Mouse (Mus musculus): ENCODE data around the gene Asb14.
"Not testable (repeated sequence)": the region's sequence is repeated elsewhere in the genome, so short reads cannot be mapped to it uniquely, and the experiment has no call there.

The Asb14 gene

DNA sequence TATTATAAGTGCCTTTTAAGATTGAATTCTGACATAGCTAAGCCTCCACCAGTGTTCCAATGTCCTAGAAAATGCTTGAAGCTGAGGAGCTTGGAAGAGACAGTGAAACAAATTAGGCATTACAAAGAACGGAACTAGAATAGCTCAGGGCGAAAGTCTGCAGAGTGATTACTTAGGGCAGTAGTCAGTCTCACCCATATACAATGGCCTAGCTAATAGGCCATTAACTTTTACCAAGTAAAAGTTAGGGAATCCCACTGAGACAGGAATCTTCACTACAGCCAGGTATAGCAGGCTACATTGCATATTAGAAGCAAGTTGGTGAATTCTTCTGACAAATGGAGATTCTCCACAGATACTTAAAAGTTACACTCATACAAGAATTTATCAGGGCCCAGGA is 61.8 kb downstream of the Asb14 start:
- in situ Hi-C loops (cut with MboI, MseI) = not testable (repeated sequence)

DNA sequence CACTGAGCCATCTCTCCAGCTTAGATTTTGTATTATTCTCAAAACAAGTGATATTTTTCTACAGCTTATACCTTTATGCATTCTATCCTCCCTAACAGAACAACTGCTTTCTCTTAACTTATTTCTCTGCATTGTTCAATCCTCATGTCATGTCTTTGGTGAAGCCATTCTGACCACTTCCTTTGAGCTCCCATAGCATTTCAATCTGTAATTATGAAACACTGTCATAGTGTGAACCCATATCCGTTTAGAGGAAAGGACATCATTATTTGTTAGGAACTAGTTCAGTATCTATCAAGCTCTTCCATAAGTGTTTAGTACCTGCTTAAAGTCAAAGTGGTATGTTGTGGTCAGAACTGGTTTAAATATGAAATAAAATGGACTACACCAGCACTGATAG is 66.2 kb downstream of the Asb14 start:
- in situ Hi-C loops (cut with MboI, MseI) = no loop called here
